Mouse (Mus musculus) lung, adult 18-20 months (tissue): ENCODE measurements around the gene Sptssb.

Experiments
- DNase-seq, 2 experiments: peaks; one replicate each; pipeline ENCODE4 v3.0.0; 2022; ENCODE audit warnings: mixed read lengths in 2 of 2

Sptssb gene

GRCm38 (mm10) chr3:69859858-69860588 lies at the start of gene Sptssb:
Gene Sptssb (minus strand): TSS chr3:69859940.
- peak; percentile 46 to 72 for DNase-seq

- DNase-seq: no peak
These were observed 48.3 kb upstream of the Sptssb start for GRCm38 (mm10) chr3:69908074-69908473.

GRCm38 (mm10) chr3:69907564-69907963 lies 47.8 kb upstream of the Sptssb start:
- DNase-seq: no peak

GRCm38 (mm10) chr3:69902787-69903477 lies 43.2 kb upstream of the Sptssb start:
- no peak for DNase-seq

- DNase-seq: no peak
These were observed 42.6 kb upstream of the Sptssb start for GRCm38 (mm10) chr3:69902382-69902781.

GRCm38 (mm10) chr3:69901874-69902381 lies 42.2 kb upstream of the Sptssb start:
- no peak for DNase-seq

GRCm38 (mm10) chr3:69900335-69900734 lies 40.6 kb upstream of the Sptssb start:
- DNase-seq: peak; percentile 6 to 11

GRCm38 (mm10) chr3:69897917-69898594 lies 38.3 kb upstream of the Sptssb start:
- DNase-seq: peak in 1 of 2 experiments; percentile 10

- no peak for DNase-seq
These were observed 35.8 kb upstream of the Sptssb start for GRCm38 (mm10) chr3:69895516-69895915.

- DNase-seq: no peak
These were observed 32.7 kb upstream of the Sptssb start for GRCm38 (mm10) chr3:69892187-69893094.

- no peak for DNase-seq
These were observed 26.1 kb upstream of the Sptssb start for GRCm38 (mm10) chr3:69885866-69886265.

GRCm38 (mm10) chr3:69883710-69884109 lies 24.0 kb upstream of the Sptssb start:
- no peak for DNase-seq

GRCm38 (mm10) chr3:69877538-69877937 lies 17.8 kb upstream of the Sptssb start:
- no peak for DNase-seq

GRCm38 (mm10) chr3:69874721-69875120 lies 15.0 kb upstream of the Sptssb start:
- DNase-seq: no peak

- no peak for DNase-seq
These were observed 13.1 kb upstream of the Sptssb start for GRCm38 (mm10) chr3:69872661-69873327.

GRCm38 (mm10) chr3:69871174-69871573 lies 11.4 kb upstream of the Sptssb start:
- DNase-seq: no peak

- DNase-seq: no peak
These were observed 10.0 kb upstream of the Sptssb start for GRCm38 (mm10) chr3:69869702-69870101.

GRCm38 (mm10) chr3:69861789-69862395 lies 2.2 kb upstream of the Sptssb start:
- no peak for DNase-seq

GRCm38 (mm10) chr3:69860589-69861521 lies 1.1 kb upstream of the Sptssb start:
- DNase-seq: peak in 1 of 2 experiments; percentile 23

GRCm38 (mm10) chr3:69839485-69839884 lies 20.3 kb downstream of the Sptssb start:
- DNase-seq: no peak
